Mouse (Mus musculus): Measurements from ENCODE around the gene Hepacam. TPM values are rescaled to one million over a fixed set of nuclear protein-coding genes. Genes with fewer than 3 reads are reported as not detected.

Gene Hepacam
- polyA plus RNA-seq, 1 experiment: not detected

- WGBS: 3% methylated on average over 40 of the region's 40 CpGs
- H3K4me3 ChIP-seq (ENCODE audit: extremely low read depth, insufficient read depth, insufficient read length): no peak within 1 kb of the TSS
- no peaks in the 10 kb centered on the region for H3K36me3 ChIP-seq (ENCODE audit: control insufficient read depth, insufficient read depth, low read length)
- H3K27me3 ChIP-seq (ENCODE audit: control insufficient read depth, insufficient read depth, low read length): peaks cover 20% of the 10 kb centered on the region
- no peak for TF ChIP-seq POLR2A (IDR thresholded peaks at IDR 0.05; ENCODE audit: low read depth, low read length)
- TF ChIP-seq CTCF (IDR thresholded peaks at IDR 0.05; ENCODE audit: extremely low read depth, insufficient read depth, insufficient read length, insufficient replicate concordance): no peak
- no peak for DNase-seq (ENCODE audit: low read depth in 1 of 2, low spot score in 2 of 2)
- no peaks in the 10 kb centered on the region; the same call in 1 of the 2 replicates for H3K4me1 ChIP-seq (ENCODE audit: control insufficient read depth, insufficient read depth, insufficient read length)
- no peak within 1 kb of the TSS for H3K27ac ChIP-seq (ENCODE audit: insufficient read depth, low read length)
Observed at GRCm38 (mm10) chr9:37432720-37433421, 65.7 kb downstream of the Hepacam start, which contains the start of gene Robo3. Gene Robo3 (minus strand): TSS chr9:37433246.

GRCm38 (mm10) chr9:37433823-37434560 lies 66.8 kb downstream of the Hepacam start:
- TF ChIP-seq POLR2A (IDR thresholded peaks at IDR 0.05; ENCODE audit: low read depth, low read length): no peak
- TF ChIP-seq CTCF (IDR thresholded peaks at IDR 0.05; ENCODE audit: extremely low read depth, insufficient read depth, insufficient read length, insufficient replicate concordance): no peak
- WGBS: 4% methylated on average over 18 of the region's 18 CpGs
- no peaks in the 10 kb centered on the region for H3K36me3 ChIP-seq (ENCODE audit: control insufficient read depth, insufficient read depth, low read length)
- H3K4me3 ChIP-seq (ENCODE audit: extremely low read depth, insufficient read depth, insufficient read length): no peak overlapping the region
- no peak for DNase-seq (ENCODE audit: low read depth in 1 of 2, low spot score in 2 of 2)
- H3K4me1 ChIP-seq (ENCODE audit: control insufficient read depth, insufficient read depth, insufficient read length): no peaks in the 10 kb centered on the region; the same call in 1 of the 2 replicates
- H3K27ac ChIP-seq (ENCODE audit: insufficient read depth, low read length): no peak overlapping the region
- H3K27me3 ChIP-seq (ENCODE audit: control insufficient read depth, insufficient read depth, low read length): peaks cover 20% of the 10 kb centered on the region

GRCm38 (mm10) chr9:37434932-37435331 lies 67.8 kb downstream of the Hepacam start:
- Histone ChIP-seq H3K36me3 (ENCODE audit: control insufficient read depth, insufficient read depth, low read length) (no peaks in the 10 kb centered on the region), H3K27me3 (ENCODE audit: control insufficient read depth, insufficient read depth, low read length) (peaks cover 18% of the 10 kb centered on the region), H3K4me3 (ENCODE audit: extremely low read depth, insufficient read depth, insufficient read length) (no peak overlapping the region), H3K27ac (ENCODE audit: insufficient read depth, low read length) (no peak overlapping the region), H3K4me1 (ENCODE audit: control insufficient read depth, insufficient read depth, insufficient read length) (no peaks in the 10 kb centered on the region; the same call in 1 of the 2 replicates)
- TF ChIP-seq CTCF (IDR thresholded peaks at IDR 0.05; ENCODE audit: extremely low read depth, insufficient read depth, insufficient read length, insufficient replicate concordance): no peak
- no peak for TF ChIP-seq POLR2A (IDR thresholded peaks at IDR 0.05; ENCODE audit: low read depth, low read length)
- DNase-seq (ENCODE audit: low read depth in 1 of 2, low spot score in 2 of 2): no peak
- 18% methylated on average over 14 of the region's 14 CpGs for WGBS

GRCm38 (mm10) chr9:37435616-37436015 lies 68.5 kb downstream of the Hepacam start:
- TF ChIP-seq POLR2A (IDR thresholded peaks at IDR 0.05; ENCODE audit: low read depth, low read length) (no peak), CTCF (IDR thresholded peaks at IDR 0.05; ENCODE audit: extremely low read depth, insufficient read depth, insufficient read length, insufficient replicate concordance) (no peak)
- H3K4me3 ChIP-seq (ENCODE audit: extremely low read depth, insufficient read depth, insufficient read length): no peak overlapping the region
- DNase-seq (ENCODE audit: low read depth in 1 of 2, low spot score in 2 of 2): no peak
- WGBS: 26% methylated on average over 4 of the region's 4 CpGs
- H3K27me3 ChIP-seq (ENCODE audit: control insufficient read depth, insufficient read depth, low read length): peaks cover 16% of the 10 kb centered on the region
- no peak overlapping the region for H3K27ac ChIP-seq (ENCODE audit: insufficient read depth, low read length)
- H3K36me3 ChIP-seq (ENCODE audit: control insufficient read depth, insufficient read depth, low read length): no peaks in the 10 kb centered on the region
- no peaks in the 10 kb centered on the region for H3K4me1 ChIP-seq (ENCODE audit: control insufficient read depth, insufficient read depth, insufficient read length)

Other genes starting within 250 kb of the Hepacam start
- gene Pknox2, start 219.9 kb upstream of the Hepacam start, polyA plus RNA-seq (2012; rRNA removed): 2.9 and 4.0 TPM in 2 replicates
- 0.65 and 0.95 TPM in 2 replicates for gene Tmem218, start 159.1 kb upstream of the Hepacam start, polyA plus RNA-seq (2012; rRNA removed)
- 15.6 and 17.9 TPM in 2 replicates for gene Slc37a2, start 111.6 kb upstream of the Hepacam start, polyA plus RNA-seq (2012; rRNA removed)
- gene Ccdc15, start 18.9 kb upstream of the Hepacam start, polyA plus RNA-seq (2012; rRNA removed): 1.4 and 3.2 TPM in 2 replicates
- 11.2 and 11.4 TPM in 2 replicates for gene Robo4, start 34.5 kb downstream of the Hepacam start, polyA plus RNA-seq (2012; rRNA removed)
- gene Robo3, start 65.9 kb downstream of the Hepacam start, polyA plus RNA-seq (2012; rRNA removed): 0.81 and 1.0 TPM in 2 replicates
- gene Msantd2, start 122.0 kb downstream of the Hepacam start, polyA plus RNA-seq (2012; rRNA removed): 18.6 and 21.8 TPM in 2 replicates
- gene Esam, start 160.7 kb downstream of the Hepacam start, polyA plus RNA-seq (2012; rRNA removed): 19.2 and 19.6 TPM in 2 replicates
- 2.1 and 3.7 TPM in 2 replicates for gene Vsig2, start 171.9 kb downstream of the Hepacam start, polyA plus RNA-seq (2012; rRNA removed)
- gene Nrgn, start 185.6 kb downstream of the Hepacam start, polyA plus RNA-seq (2012; rRNA removed): 35.3 and 45.1 TPM in 2 replicates
- 3.5 and 3.8 TPM in 2 replicates for gene Siae, start 188.3 kb downstream of the Hepacam start, polyA plus RNA-seq (2012; rRNA removed)
- 0.21 TPM in 1 of 2 replicates, not detected in the other for gene Spa17, start 246.4 kb downstream of the Hepacam start, polyA plus RNA-seq (2012; rRNA removed)

Data from spleen, adult 2 months (tissue).